Mouse (Mus musculus) gastrocnemius, postnatal 36 days (tissue): Measurements from ENCODE around the gene Vmn2r44. TPM values are rescaled to one million over a fixed set of nuclear protein-coding genes. Genes with fewer than 3 reads are reported as not detected.
"Not testable (repeated sequence)": the region's sequence is repeated elsewhere in the genome, so short reads cannot be mapped to it uniquely, and the experiment has no call there.

Experiments used
- DNase-seq, 2 experiments: peaks; one replicate each; pipeline ENCODE4 v3.0.0; 2022
- intact Hi-C: fragments of 180-260 bp; cut with DNase I; formaldehyde crosslinking; loops from one replicate; pipeline ENCODE4 v1.15.1; 2025
- long read RNA-seq, 2 experiments: library from polyadenylated mRNA; stranded (forward); transcript quantifications; one replicate each; pipeline ENCODE4 v2.0.0; 2021
- total RNA-seq, 2 experiments: library from RNA; stranded (reverse); gene quantifications; 2 replicates each; pipeline ENCODE4 v1.2.3; 2021

Vmn2r44 gene
- not detected for total RNA-seq
- long read RNA-seq, experiment 1: 0 reads
- long read RNA-seq, experiment 2: 0 reads

GRCm38 (mm10) chr7:8383233-8383632 lies at the start of gene Vmn2r44:
TSS of gene Vmn2r44 (minus strand) at chr7:8383333.
- DNase-seq, intact Hi-C loops: not testable (repeated sequence)

- DNase-seq, intact Hi-C loops: not testable (repeated sequence)
These were observed 25.3 kb downstream of the Vmn2r44 start for GRCm38 (mm10) chr7:8357879-8358278.

Other genes with a start within 250 kb of the Vmn2r44 start
- not detected for gene Vmn2r41, start 221.7 kb downstream of the Vmn2r44 start, total RNA-seq
- gene Vmn2r42, start 183.0 kb downstream of the Vmn2r44 start, total RNA-seq: not detected
- not detected for gene Vmn2r43, start 122.7 kb downstream of the Vmn2r44 start, total RNA-seq
- not detected for gene Vmn2r45, start 105.7 kb upstream of the Vmn2r44 start, total RNA-seq